Mouse (Mus musculus): ENCODE measurements around the gene Hsf5.

Hsf5 gene

DNA sequence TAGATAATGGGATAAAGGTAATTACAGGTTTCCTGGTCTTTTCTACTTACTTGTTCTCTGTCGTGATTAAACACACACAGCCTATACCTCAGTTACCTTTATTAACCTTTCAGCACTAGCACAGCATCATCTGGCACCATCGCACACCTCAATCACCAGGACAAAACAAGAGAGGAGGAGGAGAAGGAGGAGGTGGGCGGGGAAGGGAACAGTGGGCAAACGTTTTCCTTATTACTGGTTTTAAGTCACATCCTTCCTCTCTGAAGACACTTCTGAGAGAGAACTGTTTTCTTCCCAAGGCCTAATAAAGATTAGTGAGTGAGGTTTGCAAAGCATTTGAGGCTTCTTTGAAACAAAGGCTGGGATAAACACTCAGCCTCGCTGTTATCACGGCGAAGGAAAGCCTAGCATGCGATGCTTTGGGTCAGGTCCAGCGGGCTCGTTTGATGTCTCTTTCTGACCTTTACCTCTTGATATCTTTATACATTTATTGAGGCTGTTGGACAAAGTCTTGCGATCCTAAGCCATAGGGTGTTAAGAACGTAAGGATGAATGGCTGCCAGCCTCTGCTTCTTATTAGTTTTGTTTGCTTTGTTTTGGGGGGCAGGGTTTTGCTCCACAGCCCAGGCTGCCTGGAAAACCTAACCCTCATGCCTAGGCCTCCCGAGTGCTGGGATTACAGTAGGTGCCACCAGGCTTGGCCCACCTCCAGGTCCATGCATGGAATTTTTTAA, 66.0 kb downstream of the Hsf5 start:
- no peak for TF ChIP-seq GATA4 (IDR thresholded peaks at IDR 0.05; ENCODE audit: insufficient replicate concordance, low read length)

DNA sequence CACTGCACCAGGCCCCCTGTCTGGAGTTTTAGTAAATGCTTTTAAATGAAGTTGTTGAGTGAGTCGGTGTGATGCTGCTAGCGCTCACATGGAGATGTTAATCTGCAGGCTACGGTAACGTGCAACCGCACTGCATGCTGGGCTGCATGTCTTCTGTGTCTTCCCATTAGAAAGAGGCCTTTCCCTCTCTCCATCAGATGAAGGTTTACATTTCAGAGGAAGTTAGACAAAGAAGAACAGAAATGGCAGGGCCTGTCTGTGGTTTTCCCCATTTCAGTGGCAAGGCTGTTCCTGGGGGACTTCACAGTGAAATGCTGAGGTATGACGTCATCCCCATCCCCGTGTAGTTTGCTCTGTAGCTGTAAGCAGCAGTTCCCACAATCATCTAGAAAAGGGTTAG, 69.4 kb downstream of the Hsf5 start:
- no peak for TF ChIP-seq GATA4 (IDR thresholded peaks at IDR 0.05; ENCODE audit: insufficient replicate concordance, low read length)

DNA sequence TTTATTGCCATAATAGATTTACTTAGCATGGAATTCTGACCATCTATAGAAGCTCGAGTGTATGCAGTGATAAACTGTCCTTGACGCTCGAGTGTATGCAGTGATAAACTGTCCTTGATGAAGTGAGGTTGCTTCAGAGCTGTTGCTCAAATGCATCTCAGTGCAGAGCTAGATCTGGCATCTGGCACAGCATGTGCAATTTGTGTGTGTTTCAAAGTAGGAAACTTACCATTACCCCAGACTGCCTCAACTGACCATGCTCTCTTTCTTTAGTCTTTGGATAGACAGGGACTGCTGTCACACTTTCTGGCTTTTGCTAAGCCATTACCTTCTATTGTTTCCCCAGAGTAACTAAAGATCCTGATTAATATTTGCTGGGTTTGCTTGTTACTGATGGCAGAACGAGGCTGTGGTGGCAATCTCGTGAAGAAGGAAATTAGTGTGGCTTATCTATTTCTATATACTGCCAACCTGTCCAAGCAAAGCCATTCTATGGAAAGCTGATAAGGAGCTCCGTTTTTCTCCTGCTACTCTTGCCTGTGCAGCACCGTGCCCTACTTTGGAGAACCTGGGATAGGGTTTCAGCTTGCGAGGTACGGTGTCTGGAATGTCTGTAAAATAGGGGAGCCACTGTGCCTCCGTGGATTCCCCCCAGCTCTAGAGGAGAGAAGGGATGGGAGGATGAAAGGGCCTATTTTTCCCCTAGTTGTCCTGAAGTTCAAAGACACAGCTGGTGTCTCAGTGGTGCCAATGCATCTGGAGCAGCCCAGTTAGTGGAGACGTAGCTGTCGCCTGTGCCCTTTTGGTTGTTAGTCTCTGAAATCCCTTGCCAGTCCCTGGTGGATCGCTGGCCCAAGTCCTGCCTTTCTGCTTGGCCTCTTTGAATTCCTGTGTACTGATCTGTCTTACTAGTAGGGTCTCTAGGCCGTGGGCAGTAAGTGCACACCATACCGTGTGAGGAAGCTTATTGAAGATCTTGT, 70.6 kb downstream of the Hsf5 start:
- TF ChIP-seq GATA4 (IDR thresholded peaks at IDR 0.05; ENCODE audit: insufficient replicate concordance, low read length), result no peak

DNA sequence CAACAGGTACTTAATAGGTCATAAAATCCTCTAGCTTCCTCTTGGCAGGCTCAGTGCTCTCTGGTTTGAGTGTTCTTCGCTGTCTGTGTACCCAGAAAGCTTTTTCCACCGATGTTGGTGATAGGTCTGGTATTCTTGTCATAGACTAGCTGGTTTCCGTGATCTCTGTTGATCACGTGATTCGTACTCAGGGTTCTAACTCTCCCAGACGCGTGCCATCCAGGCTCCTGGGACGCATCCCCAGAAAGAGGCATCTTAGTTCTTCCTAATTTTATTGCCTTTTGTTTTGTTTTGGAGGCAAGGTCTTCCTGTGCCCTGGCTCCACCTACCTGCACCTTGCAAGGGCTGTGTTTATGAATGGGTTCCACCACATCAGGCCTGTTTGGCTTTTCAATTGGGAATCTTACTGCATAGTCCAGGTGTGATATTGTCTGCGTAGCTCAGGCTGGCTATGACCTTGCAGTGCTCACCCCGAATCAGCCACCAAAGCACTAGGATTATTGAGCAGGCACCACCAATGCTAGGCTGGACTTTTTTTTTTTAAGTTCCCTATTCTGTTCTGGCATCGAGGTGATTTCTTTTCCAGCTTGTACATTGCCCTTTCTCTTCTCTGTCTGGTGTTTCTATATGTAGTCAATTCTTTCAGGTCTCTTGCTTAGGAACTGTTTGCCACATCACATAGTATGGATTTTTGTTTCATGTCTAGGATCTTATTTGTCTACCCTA, 71.7 kb downstream of the Hsf5 start:
- TF ChIP-seq GATA4 (IDR thresholded peaks at IDR 0.05; ENCODE audit: insufficient replicate concordance, low read length), result no peak

DNA sequence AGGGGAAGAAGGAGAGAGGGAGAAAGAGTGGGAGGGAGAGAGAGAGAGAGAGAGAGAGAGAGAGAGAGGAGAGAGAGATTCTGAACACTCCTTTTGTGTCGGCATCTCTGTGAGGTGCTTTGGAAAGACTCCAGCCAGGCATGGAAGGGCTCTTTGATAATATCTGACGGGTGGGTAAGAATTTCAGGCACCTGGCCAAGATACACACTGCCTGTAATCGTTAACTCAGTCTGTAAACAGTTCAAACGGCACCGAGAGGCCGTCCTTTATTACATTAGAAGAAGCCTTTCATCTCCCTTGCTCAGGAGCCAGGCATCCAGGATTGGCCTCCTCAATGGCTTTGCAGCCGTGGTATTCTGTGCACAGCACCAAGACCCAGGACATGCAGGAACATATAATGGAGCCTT, 72.4 kb downstream of the Hsf5 start:
- peak; percentile 18; the same call in 1 of the 2 replicates for TF ChIP-seq GATA4 (IDR thresholded peaks at IDR 0.05; ENCODE audit: insufficient replicate concordance, low read length)

DNA sequence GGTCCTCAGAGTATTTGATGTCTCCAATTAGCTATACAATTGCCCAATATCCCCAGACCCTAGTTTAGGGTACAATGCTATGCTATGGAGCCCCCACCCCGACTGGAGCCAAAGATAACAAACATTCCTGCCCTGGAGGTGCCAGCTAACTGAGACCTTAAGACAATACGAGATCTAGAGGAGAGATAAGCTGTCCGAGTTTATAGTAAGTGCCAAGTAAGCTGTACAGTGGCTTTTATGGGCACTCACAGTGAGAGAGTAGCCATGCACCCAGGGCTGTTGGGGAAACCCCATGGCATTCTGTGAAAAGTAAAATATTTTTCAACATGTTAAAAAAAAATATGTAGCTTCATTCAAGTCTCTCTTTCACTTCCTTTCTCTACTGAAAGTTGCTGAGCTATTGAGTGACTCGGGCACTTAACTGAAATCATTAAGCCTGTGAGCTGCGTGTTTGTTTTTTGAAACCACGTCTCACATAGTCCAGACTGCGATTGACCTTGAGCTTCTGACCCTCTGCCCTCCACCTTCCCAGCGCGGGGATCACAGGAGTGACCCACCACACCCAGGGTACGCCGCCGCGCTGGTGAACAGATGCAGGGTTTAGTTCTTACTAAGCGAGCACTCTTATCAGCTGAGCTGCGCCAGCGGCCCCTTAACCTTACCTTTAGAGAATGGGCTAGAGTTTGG, 73.2 kb downstream of the Hsf5 start:
- no peak for TF ChIP-seq GATA4 (IDR thresholded peaks at IDR 0.05; ENCODE audit: insufficient replicate concordance, low read length)

DNA sequence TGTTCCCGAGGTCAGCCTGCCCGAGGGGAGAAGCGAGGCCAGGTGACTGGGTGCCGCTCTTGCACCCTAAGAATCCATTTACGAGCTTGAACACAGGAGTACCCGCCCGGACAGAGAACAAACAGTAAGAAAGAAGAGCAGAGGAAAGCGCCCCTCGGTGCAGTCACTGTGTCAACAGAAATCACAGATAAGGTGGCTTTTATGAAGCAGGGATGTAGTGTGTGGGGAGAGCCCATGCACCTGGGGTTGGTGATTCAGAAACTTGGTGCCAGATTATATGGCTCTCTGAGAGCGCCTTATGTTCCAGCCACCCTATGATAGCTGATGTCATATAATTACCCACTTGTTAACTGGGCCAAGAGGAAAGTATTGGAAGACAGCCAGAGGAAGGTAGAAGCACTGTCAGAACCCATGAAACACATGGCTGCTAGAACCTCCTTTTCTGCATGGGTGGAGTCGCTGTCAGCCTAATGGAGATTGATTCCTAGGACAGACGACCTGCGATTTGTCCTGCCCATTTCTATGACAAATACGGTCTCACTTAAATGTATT, 80.2 kb downstream of the Hsf5 start:
- TF ChIP-seq GATA4 (IDR thresholded peaks at IDR 0.05; ENCODE audit: insufficient replicate concordance, low read length), result no peak

DNA sequence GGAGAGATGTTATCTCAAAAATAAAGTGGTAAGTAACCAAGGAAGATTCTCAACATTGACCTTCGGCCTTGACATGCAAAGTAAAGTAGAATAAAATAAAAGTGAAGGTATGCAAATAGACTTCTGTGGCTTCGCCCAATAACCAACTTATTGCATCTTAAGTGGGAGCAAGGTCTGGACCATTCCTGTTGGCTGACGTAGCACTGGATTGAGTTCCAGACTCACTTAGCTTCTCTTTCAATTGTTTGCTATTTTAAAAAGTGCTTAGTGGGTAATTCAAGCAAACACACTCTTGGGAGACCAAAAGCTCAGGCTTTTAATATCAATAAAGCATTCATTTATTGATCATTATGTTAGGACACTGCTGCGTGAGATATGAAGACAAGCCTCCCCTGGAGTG, 81.2 kb downstream of the Hsf5 start:
- no peak for TF ChIP-seq GATA4 (IDR thresholded peaks at IDR 0.05; ENCODE audit: insufficient replicate concordance, low read length)

DNA sequence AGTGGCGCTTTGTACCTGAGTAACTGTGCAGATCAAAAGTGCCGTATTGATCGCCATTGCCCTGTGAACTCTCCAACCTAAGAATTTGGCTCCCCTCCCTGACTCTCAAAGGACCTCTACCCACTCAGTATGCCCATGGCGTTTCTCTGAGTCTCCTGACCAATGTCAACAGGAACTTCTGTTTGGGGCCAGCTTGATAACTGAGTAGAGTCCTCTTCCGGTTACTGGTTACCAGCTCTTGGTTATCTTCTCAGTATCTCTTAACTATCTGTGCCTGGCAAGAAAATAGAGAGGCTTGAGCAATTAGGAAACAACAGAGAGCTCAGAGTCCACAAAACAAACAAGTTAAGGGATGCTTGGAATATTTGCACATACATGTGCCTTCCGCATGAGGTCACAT, 84.1 kb downstream of the Hsf5 start:
- TF ChIP-seq GATA4 (IDR thresholded peaks at IDR 0.05; ENCODE audit: insufficient replicate concordance, low read length), result peak; percentile 47

DNA sequence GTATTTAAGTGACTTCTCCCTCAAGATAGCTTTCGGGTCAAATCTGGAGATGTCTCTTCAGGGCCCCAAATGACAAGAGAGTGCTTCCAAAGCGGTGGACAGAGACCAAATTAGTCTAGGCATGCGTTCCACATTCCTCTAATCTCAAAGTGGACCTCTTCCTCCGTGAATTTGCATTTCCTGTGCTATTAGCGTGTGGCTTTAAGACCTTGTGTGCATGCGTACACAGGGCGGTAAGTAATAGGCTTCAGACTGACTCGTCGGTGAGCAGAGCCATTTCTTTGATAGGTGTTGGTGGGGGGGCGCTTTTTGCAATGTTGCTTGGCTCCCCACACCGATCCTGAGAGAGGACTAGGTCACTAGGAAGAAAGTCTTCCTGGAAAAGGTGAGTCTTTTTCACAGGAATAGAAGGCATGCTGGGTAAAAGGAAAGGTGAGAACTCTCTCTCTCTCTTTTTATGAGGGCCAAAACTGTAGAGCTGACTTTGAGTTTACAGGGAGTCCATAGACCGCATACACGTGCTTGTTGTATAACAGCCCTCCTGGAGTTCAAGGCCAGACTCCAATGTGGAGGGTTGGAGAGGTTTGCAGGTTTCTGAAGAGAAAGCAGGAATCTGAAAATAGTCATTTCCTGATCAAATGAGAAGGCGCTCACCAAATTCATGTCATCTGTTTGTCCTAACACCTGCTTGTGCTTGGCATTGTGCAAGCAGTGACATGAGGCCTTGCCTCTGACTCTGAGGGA, 85.1 kb downstream of the Hsf5 start:
- TF ChIP-seq GATA4 (IDR thresholded peaks at IDR 0.05; ENCODE audit: insufficient replicate concordance, low read length), result no peak

DNA sequence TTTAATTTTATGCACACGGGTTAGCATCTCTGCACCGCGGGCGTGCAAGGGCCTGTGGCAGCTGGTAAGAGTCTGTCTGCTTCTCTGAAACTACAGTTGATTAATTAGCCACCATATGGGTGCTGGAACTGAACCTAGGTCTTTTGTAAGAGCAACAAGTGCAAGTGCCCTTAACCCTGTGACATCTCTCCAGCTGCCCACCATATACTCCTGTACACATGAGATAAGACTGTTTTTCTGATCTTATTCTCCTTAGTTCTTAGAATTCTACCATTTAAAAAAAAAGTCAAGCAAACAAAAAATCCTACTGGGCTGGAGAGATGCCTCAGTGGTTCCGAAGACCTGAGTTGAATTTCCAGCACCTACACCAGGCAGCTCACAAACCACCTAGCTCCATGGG, 86.7 kb downstream of the Hsf5 start:
- no peak for TF ChIP-seq GATA4 (IDR thresholded peaks at IDR 0.05; ENCODE audit: insufficient replicate concordance, low read length)

DNA sequence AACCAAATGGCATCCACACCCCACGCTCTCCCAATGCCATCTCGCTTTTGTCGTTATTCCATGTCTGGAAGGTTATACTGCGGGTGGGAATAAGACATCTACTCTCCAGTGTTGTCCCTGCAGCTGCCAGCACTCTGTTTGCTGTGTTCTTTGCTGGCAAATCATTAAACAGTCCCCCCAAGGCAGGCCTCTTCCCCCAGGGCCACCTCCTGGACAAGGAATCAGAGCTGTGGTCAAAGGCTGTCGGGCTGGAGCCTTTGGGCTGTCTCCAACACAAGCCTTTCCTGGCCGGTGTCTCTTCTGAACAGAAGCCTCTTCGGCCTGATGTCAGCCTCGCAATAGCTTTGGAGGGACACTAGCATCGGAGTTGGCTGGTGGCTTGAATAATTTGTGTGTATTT, 87.3 kb downstream of the Hsf5 start:
- TF ChIP-seq GATA4 (IDR thresholded peaks at IDR 0.05; ENCODE audit: insufficient replicate concordance, low read length), result no peak

DNA sequence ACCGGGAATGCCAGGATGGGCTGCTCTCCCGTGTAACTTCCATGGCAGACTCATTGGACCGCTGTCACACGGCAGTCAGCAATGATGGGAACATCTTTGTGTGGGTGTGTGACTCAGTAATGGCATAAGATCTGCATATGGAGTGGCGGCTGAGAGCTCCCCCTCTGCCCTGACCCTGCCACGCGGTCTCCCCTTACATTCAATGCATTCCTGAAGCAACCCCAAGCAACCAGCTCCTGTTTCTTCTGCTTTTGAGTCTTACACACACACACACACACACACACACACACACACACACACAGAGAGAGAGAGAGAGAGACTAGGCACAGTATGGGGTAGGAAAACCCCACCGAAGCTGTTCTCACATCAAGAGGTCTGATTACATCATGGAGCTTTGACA, 90.6 kb downstream of the Hsf5 start:
- no peak for TF ChIP-seq GATA4 (IDR thresholded peaks at IDR 0.05; ENCODE audit: insufficient replicate concordance, low read length)

DNA sequence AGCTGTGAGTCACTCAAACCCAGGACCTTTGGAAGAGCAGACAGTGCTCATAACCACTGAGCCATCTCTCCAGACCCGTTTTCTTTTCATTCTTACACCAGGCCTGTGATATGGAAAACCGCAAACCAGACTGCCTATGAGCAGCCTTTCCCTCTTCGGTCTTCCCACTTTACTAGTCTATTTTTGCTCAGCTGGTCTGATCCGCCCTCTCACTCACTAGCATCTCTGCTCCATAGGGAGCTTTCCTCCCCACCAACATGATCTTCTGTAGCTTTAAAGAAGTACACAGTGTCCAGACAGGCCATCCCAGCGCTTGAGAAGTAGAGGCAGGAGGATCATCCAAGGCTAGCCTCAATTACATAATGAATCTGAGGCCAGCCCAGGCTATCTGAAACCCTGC, 92.0 kb downstream of the Hsf5 start:
- no peak for TF ChIP-seq GATA4 (IDR thresholded peaks at IDR 0.05; ENCODE audit: insufficient replicate concordance, low read length)

Measured in liver, adult (tissue).